Mouse (Mus musculus): Measurements from ENCODE around the gene Atp6v0a1. TPM values are rescaled to one million over a fixed set of nuclear protein-coding genes. Genes with fewer than 3 reads are reported as not detected.

Gene Atp6v0a1
- polyA plus RNA-seq, 1 experiment = 22.8 TPM

DNA sequence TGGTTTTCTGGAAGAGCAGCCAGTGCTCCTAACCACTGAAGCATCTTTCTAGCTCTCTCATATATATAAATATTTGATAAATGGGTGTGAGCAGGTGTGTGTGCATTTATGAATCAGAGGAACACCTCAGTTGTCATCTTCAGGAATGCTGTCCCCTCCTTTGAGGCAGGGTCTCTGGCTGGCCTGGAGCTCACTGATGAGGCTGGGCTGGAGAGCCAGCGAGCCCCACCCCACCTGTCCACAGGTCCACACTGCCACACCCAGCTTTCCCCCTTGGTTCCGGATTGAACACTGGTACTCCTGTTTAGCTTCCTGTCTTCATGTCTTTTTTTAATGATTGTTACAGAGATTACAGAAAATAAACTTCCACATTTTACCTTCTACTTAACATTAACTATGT lies 15.8 kb upstream of the Atp6v0a1 start:
- H3K27me3 ChIP-seq (ENCODE audit: control insufficient read depth, insufficient read depth, insufficient read length) = no peaks in the 10 kb centered on the region
- no peak overlapping the region for H3ac ChIP-seq (ENCODE audit: control insufficient read depth, insufficient read length, low read depth)
- no peak overlapping the region for H3K4me3 ChIP-seq (ENCODE audit: insufficient read depth, poor library complexity, severe bottlenecking)
- H3K79me2 ChIP-seq (ENCODE audit: control insufficient read depth, insufficient read depth) = no peaks in the 10 kb centered on the region
- no peaks in the 10 kb centered on the region for H3K79me3 ChIP-seq (ENCODE audit: low read depth)
- no peaks in the 10 kb centered on the region for H3K36me3 ChIP-seq (ENCODE audit: control insufficient read depth, insufficient read depth)
- TF ChIP-seq CTCF (IDR thresholded peaks at IDR 0.05; ENCODE audit: control insufficient read depth, insufficient read depth, insufficient read length) = no peak
- no peak for TF ChIP-seq MAX (IDR thresholded peaks at IDR 0.05)
- TF ChIP-seq MYOG (IDR thresholded peaks at IDR 0.05; ENCODE audit: control insufficient read depth, extremely low read depth, insufficient read length) = no peak
- no peak for TF ChIP-seq MYOD1 (IDR thresholded peaks at IDR 0.05; ENCODE audit: control insufficient read depth, insufficient read length, low read depth)
- no peak for TF ChIP-seq CEBPB (IDR thresholded peaks at IDR 0.05; ENCODE audit: low read depth)
- no peak for TF ChIP-seq FOSL1 (IDR thresholded peaks at IDR 0.05; ENCODE audit: insufficient read depth, low read length, poor library complexity, severe bottlenecking)
- no peak for TF ChIP-seq USF1 (IDR thresholded peaks at IDR 0.05; ENCODE audit: low read depth)

DNA sequence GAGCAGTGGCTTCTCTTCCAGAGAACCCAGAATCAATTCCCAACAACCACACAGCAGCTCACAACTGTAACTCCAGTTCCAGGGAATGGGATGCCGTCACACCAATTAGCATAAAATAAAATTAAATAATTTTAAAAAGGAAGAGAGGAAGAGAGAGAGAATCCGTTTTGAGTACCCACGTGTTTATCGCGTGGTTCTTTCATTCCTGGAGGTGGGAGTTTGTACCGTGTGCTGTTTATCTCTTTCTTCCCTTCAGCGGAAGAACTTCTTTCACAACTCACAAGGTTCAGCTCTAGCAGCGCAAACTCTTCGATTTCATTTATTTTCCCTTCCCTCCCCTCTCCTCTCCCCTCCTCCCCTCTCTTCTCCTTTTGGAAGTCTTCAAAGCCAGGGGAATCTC lies 15.0 kb upstream of the Atp6v0a1 start:
- no peaks in the 10 kb centered on the region for H3K79me2 ChIP-seq (ENCODE audit: control insufficient read depth, insufficient read depth)
- H3ac ChIP-seq (ENCODE audit: control insufficient read depth, insufficient read length, low read depth) = no peak overlapping the region
- H3K36me3 ChIP-seq (ENCODE audit: control insufficient read depth, insufficient read depth) = no peaks in the 10 kb centered on the region
- H3K27me3 ChIP-seq (ENCODE audit: control insufficient read depth, insufficient read depth, insufficient read length) = no peaks in the 10 kb centered on the region
- TF ChIP-seq MAX (IDR thresholded peaks at IDR 0.05) = no peak
- TF ChIP-seq MYOD1 (IDR thresholded peaks at IDR 0.05; ENCODE audit: control insufficient read depth, insufficient read length, low read depth) = no peak
- TF ChIP-seq USF1 (IDR thresholded peaks at IDR 0.05; ENCODE audit: low read depth) = no peak
- no peak for TF ChIP-seq CTCF (IDR thresholded peaks at IDR 0.05; ENCODE audit: control insufficient read depth, insufficient read depth, insufficient read length)
- TF ChIP-seq FOSL1 (IDR thresholded peaks at IDR 0.05; ENCODE audit: insufficient read depth, low read length, poor library complexity, severe bottlenecking) = no peak
- no peak for TF ChIP-seq MYOG (IDR thresholded peaks at IDR 0.05; ENCODE audit: control insufficient read depth, extremely low read depth, insufficient read length)
- no peak for TF ChIP-seq CEBPB (IDR thresholded peaks at IDR 0.05; ENCODE audit: low read depth)
- no peaks in the 10 kb centered on the region for H3K79me3 ChIP-seq (ENCODE audit: low read depth)
- no peak overlapping the region for H3K4me3 ChIP-seq (ENCODE audit: insufficient read depth, poor library complexity, severe bottlenecking)

DNA sequence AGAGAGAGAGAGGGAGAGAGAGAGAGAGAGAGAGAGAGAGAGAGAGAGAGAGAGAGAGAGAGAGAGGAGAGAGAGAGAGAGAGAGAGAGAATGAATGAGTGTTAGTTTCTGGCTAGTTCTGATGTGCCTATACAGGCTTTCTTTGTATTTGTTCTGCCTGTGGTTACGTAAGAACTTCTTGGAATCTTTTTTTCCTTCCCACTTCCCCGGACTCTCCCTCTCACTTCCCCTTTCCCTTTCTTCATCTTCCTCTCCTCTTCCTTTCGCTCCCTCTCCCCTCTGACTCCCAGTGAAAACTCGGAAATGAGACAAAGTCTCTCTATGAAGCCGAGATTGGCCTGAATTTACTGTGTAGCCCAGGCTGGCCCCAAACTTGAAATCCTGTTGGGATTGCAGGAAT lies 14.6 kb upstream of the Atp6v0a1 start:
- no peaks in the 10 kb centered on the region for H3K27me3 ChIP-seq (ENCODE audit: control insufficient read depth, insufficient read depth, insufficient read length)
- no peaks in the 10 kb centered on the region for H3K36me3 ChIP-seq (ENCODE audit: control insufficient read depth, insufficient read depth)
- no peaks in the 10 kb centered on the region for H3K79me3 ChIP-seq (ENCODE audit: low read depth)
- no peak overlapping the region for H3ac ChIP-seq (ENCODE audit: control insufficient read depth, insufficient read length, low read depth)
- TF ChIP-seq CEBPB (IDR thresholded peaks at IDR 0.05; ENCODE audit: low read depth) (no peak), MYOD1 (IDR thresholded peaks at IDR 0.05; ENCODE audit: control insufficient read depth, insufficient read length, low read depth) (no peak), MAX (IDR thresholded peaks at IDR 0.05) (no peak), FOSL1 (IDR thresholded peaks at IDR 0.05; ENCODE audit: insufficient read depth, low read length, poor library complexity, severe bottlenecking) (no peak), MYOG (IDR thresholded peaks at IDR 0.05; ENCODE audit: control insufficient read depth, extremely low read depth, insufficient read length) (no peak), CTCF (IDR thresholded peaks at IDR 0.05; ENCODE audit: control insufficient read depth, insufficient read depth, insufficient read length) (no peak), USF1 (IDR thresholded peaks at IDR 0.05; ENCODE audit: low read depth) (no peak)
- H3K79me2 ChIP-seq (ENCODE audit: control insufficient read depth, insufficient read depth) = no peaks in the 10 kb centered on the region
- H3K4me3 ChIP-seq (ENCODE audit: insufficient read depth, poor library complexity, severe bottlenecking) = no peak overlapping the region

DNA sequence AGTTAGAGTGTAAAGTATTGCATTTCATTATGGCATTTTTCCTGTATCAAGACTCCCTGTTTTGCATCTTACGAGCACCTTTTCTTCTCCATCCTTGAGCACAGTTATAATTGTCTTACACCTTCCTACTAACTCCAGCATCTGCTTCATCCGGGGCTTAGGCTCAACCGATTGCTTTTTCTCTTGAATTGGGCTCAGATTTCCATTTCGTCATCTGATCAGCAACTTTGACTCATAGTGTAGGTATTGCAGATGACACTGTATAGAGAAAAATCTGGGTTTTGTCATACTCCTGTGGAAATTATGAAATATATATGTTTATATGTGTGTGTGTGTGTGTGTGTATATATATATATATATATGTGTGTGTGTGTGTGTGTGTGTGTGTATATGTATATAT lies 12.8 kb upstream of the Atp6v0a1 start:
- Histone ChIP-seq H3K27me3 (ENCODE audit: control insufficient read depth, insufficient read depth, insufficient read length) (no peaks in the 10 kb centered on the region), H3K79me3 (ENCODE audit: low read depth) (no peaks in the 10 kb centered on the region), H3K79me2 (ENCODE audit: control insufficient read depth, insufficient read depth) (no peaks in the 10 kb centered on the region), H3K36me3 (ENCODE audit: control insufficient read depth, insufficient read depth) (no peaks in the 10 kb centered on the region), H3K4me3 (ENCODE audit: insufficient read depth, poor library complexity, severe bottlenecking) (no peak overlapping the region), H3ac (ENCODE audit: control insufficient read depth, insufficient read length, low read depth) (no peak overlapping the region)
- TF ChIP-seq CEBPB (IDR thresholded peaks at IDR 0.05; ENCODE audit: low read depth) (no peak), MYOD1 (IDR thresholded peaks at IDR 0.05; ENCODE audit: control insufficient read depth, insufficient read length, low read depth) (no peak), MYOG (IDR thresholded peaks at IDR 0.05; ENCODE audit: control insufficient read depth, extremely low read depth, insufficient read length) (no peak), CTCF (IDR thresholded peaks at IDR 0.05; ENCODE audit: control insufficient read depth, insufficient read depth, insufficient read length) (no peak), MAX (IDR thresholded peaks at IDR 0.05) (no peak), FOSL1 (IDR thresholded peaks at IDR 0.05; ENCODE audit: insufficient read depth, low read length, poor library complexity, severe bottlenecking) (no peak), USF1 (IDR thresholded peaks at IDR 0.05; ENCODE audit: low read depth) (no peak)

DNA sequence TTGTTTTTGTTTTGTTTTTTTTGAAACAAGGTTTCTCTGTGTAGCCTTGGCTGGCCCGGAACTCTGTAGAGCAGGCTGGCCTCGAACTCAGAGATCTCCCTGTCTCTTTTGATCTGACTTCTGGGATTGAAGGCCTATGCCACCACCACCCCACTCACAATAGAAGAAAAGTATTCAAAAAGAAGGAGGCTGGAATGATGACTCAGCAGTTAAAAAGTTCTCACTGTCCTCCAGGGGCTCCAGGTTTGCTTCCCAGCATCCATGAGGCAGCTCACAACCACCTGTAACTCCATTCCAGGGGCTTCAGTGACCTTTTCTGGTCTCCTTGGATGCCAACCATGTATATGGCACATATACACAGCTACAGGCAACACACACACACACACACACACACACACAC lies 10.4 kb upstream of the Atp6v0a1 start:
- H3ac ChIP-seq (ENCODE audit: control insufficient read depth, insufficient read length, low read depth) = no peak overlapping the region
- H3K4me3 ChIP-seq (ENCODE audit: insufficient read depth, poor library complexity, severe bottlenecking) = no peak overlapping the region
- H3K79me2 ChIP-seq (ENCODE audit: control insufficient read depth, insufficient read depth) = no peaks in the 10 kb centered on the region
- TF ChIP-seq USF1 (IDR thresholded peaks at IDR 0.05; ENCODE audit: low read depth) = no peak
- no peak for TF ChIP-seq MYOG (IDR thresholded peaks at IDR 0.05; ENCODE audit: control insufficient read depth, extremely low read depth, insufficient read length)
- no peak for TF ChIP-seq MYOD1 (IDR thresholded peaks at IDR 0.05; ENCODE audit: control insufficient read depth, insufficient read length, low read depth)
- TF ChIP-seq MAX (IDR thresholded peaks at IDR 0.05) = no peak
- no peak for TF ChIP-seq CEBPB (IDR thresholded peaks at IDR 0.05; ENCODE audit: low read depth)
- no peak for TF ChIP-seq FOSL1 (IDR thresholded peaks at IDR 0.05; ENCODE audit: insufficient read depth, low read length, poor library complexity, severe bottlenecking)
- TF ChIP-seq CTCF (IDR thresholded peaks at IDR 0.05; ENCODE audit: control insufficient read depth, insufficient read depth, insufficient read length) = no peak
- H3K79me3 ChIP-seq (ENCODE audit: low read depth) = no peaks in the 10 kb centered on the region
- no peaks in the 10 kb centered on the region for H3K36me3 ChIP-seq (ENCODE audit: control insufficient read depth, insufficient read depth)
- H3K27me3 ChIP-seq (ENCODE audit: control insufficient read depth, insufficient read depth, insufficient read length) = no peaks in the 10 kb centered on the region

DNA sequence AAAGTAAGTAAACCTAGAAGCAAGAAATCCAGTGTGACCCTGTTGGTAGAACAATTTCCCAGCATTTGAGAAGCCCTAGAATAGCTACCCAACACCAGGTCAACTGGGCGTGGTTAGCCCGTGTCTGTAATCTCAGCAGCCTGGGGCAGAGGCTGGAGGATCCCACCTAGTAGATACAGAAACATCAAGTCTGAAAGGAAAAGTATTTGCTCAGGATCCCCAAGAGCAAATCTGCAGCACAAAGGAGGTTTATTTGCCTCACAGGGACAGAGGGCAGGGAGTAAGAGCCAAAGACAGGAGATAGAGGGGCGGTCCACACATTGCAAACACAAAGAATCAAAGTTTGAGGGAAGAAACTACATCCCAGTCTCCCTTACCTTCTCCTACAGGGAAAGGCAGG lies 10.0 kb upstream of the Atp6v0a1 start:
- Histone ChIP-seq H3K36me3 (ENCODE audit: control insufficient read depth, insufficient read depth) (no peaks in the 10 kb centered on the region), H3K79me2 (ENCODE audit: control insufficient read depth, insufficient read depth) (no peaks in the 10 kb centered on the region), H3ac (ENCODE audit: control insufficient read depth, insufficient read length, low read depth) (no peak overlapping the region), H3K79me3 (ENCODE audit: low read depth) (no peaks in the 10 kb centered on the region), H3K27me3 (ENCODE audit: control insufficient read depth, insufficient read depth, insufficient read length) (no peaks in the 10 kb centered on the region), H3K4me3 (ENCODE audit: insufficient read depth, poor library complexity, severe bottlenecking) (no peak overlapping the region)
- TF ChIP-seq USF1 (IDR thresholded peaks at IDR 0.05; ENCODE audit: low read depth) (no peak), MAX (IDR thresholded peaks at IDR 0.05) (no peak), MYOD1 (IDR thresholded peaks at IDR 0.05; ENCODE audit: control insufficient read depth, insufficient read length, low read depth) (no peak), CEBPB (IDR thresholded peaks at IDR 0.05; ENCODE audit: low read depth) (no peak), CTCF (IDR thresholded peaks at IDR 0.05; ENCODE audit: control insufficient read depth, insufficient read depth, insufficient read length) (no peak), FOSL1 (IDR thresholded peaks at IDR 0.05; ENCODE audit: insufficient read depth, low read length, poor library complexity, severe bottlenecking) (no peak), MYOG (IDR thresholded peaks at IDR 0.05; ENCODE audit: control insufficient read depth, extremely low read depth, insufficient read length) (no peak)

Data from C2C12 (cell line).